Mouse (Mus musculus): ENCODE measurements around the gene Plod3. TPM values are rescaled to one million over a fixed set of nuclear protein-coding genes. Genes with fewer than 3 reads are reported as not detected.

Gene Plod3
- polyA plus RNA-seq, 1 experiment from 2014 or later: 29.1 TPM

DNA sequence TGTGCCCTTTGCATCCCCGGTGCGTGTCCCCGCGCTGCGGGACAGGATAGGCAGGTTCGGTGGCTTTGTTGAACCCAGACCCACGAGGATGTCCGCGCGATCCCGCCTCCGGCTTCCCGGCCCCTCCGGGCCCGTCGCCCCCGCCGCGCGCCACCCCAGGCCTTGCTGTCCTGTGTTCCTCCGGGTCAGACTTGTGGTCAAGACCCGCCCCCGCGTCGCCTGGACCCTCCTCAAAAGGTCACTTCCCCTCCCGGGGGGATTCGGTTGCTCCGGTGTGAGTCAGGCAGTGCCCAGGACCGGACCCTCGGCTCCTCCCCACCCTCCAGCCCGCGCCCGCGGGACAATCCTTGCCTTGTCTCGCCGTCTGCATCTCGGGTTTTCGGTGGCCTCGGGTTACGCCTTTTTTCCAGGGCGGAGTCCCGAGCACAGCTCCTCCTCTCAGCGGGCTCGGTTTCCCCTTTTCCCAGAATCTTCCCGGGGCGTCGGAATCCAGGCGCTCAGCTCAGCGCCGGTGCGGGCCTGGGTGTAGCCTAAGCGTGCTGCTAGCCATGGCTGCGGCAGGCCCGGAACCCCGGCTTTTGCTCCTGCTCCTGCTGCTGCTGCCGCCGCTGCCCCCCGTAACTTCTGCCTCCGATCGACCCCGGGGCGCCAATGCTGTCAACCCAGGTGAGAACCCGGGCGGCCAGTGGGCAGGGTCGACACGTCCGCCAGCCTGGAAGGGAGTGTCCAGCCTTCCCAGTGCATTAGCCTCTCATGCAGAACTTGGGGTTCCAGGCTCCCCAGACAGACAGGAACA lies 517 bp downstream of the Plod3 start:
- H3K27me3 ChIP-seq (ENCODE audit: control insufficient read depth, insufficient read depth, low read length): no peaks in the 10 kb centered on the region
- peak overlapping the region; percentile 88 for H3K4me3 ChIP-seq (ENCODE audit: low read depth, low read length)
- H3K27ac ChIP-seq (ENCODE audit: low read depth, low read length): peak overlapping the region; percentile 93
- DNase-seq (ENCODE audit: low spot score): peak; percentile 86
- peaks cover 11% of the 10 kb centered on the region; the same call in 1 of the 2 replicates for H3K36me3 ChIP-seq (ENCODE audit: control insufficient read depth, insufficient read depth, low read length)
- no peaks in the 10 kb centered on the region for H3K9me3 ChIP-seq (ENCODE audit: control insufficient read depth, low read length)
- WGBS: under 1% methylated on average over 65 of the region's 67 CpGs
- ATAC-seq (replicated peaks; ENCODE audit: low FRiP score): peak; percentile 71
- H3K9ac ChIP-seq (ENCODE audit: low read length): peak overlapping the region; percentile 98
- peaks cover 2% of the 10 kb centered on the region; the same call in 1 of the 2 replicates for H3K4me1 ChIP-seq (replicated peaks; ENCODE audit: control insufficient read depth, insufficient read depth, low read length)
- H3K4me2 ChIP-seq (ENCODE audit: low read depth, low read length, severe bottlenecking): peak overlapping the region; percentile 92

DNA sequence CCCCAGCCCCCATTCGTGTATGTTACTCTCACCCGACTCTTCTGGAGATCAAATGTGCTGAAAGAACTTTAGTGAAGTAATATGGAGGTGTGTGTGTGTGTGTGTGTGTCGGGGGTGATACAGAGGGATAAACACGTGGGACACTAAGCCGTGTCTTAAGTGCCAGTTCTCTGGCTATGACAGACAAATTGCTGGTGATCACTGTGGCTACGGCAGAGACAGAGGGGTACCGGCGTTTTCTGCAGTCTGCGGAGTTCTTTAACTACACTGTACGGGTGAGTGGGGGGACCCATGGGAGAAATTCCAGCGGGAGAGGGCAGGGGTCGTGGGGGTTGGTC lies 1.1 kb downstream of the Plod3 start, which contains the start of gene Znhit1:
Gene Znhit1, minus strand, starts transcription at position 88 of the 338 bp plus-strand sequence.
- ATAC-seq (replicated peaks; ENCODE audit: low FRiP score) (no peak), DNase-seq (ENCODE audit: low spot score) (no peak)
- Histone ChIP-seq H3K4me1 (replicated peaks; ENCODE audit: control insufficient read depth, insufficient read depth, low read length) (peaks cover 2% of the 10 kb centered on the region; the same call in 1 of the 2 replicates), H3K4me3 (ENCODE audit: low read depth, low read length) (peak within 1 kb of the TSS; percentile 88), H3K36me3 (ENCODE audit: control insufficient read depth, insufficient read depth, low read length) (peaks cover 11% of the 10 kb centered on the region; the same call in 1 of the 2 replicates), H3K4me2 (ENCODE audit: low read depth, low read length, severe bottlenecking) (peak within 1 kb of the TSS; percentile 92), H3K9ac (ENCODE audit: low read length) (peak within 1 kb of the TSS; percentile 98), H3K27ac (ENCODE audit: low read depth, low read length) (peak within 1 kb of the TSS; percentile 93), H3K27me3 (ENCODE audit: control insufficient read depth, insufficient read depth, low read length) (no peaks in the 10 kb centered on the region), H3K9me3 (ENCODE audit: control insufficient read depth, low read length) (no peaks in the 10 kb centered on the region)
- 15% methylated on average over 12 of the region's 12 CpGs for WGBS

DNA sequence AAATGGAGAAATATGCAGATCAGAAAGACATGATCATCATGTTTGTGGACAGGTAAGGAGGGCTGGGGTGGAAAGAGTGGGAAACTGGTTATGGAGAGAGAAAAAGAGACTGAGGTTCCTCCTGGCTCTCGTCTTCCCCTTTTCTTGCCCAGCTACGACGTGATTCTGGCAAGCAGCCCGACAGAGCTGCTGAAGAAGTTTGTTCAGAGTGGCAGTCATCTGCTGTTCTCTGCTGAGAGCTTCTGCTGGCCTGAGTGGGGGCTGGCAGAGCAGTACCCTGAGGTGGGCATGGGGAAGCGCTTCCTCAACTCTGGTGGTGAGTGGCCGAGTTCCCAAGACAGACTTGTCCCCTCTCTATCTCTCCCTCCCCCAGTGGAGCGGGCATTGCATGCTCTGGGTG lies 1.6 kb downstream of the Plod3 start:
- Histone ChIP-seq H3K36me3 (ENCODE audit: control insufficient read depth, insufficient read depth, low read length) (peaks cover 11% of the 10 kb centered on the region; the same call in 1 of the 2 replicates), H3K9ac (ENCODE audit: low read length) (peak overlapping the region; percentile 98; the same call in 1 of the 2 replicates), H3K4me1 (replicated peaks; ENCODE audit: control insufficient read depth, insufficient read depth, low read length) (peaks cover 2% of the 10 kb centered on the region; the same call in 1 of the 2 replicates), H3K9me3 (ENCODE audit: control insufficient read depth, low read length) (no peaks in the 10 kb centered on the region), H3K4me2 (ENCODE audit: low read depth, low read length, severe bottlenecking) (peak overlapping the region; percentile 92), H3K4me3 (ENCODE audit: low read depth, low read length) (peak overlapping the region; percentile 88), H3K27ac (ENCODE audit: low read depth, low read length) (no peak overlapping the region), H3K27me3 (ENCODE audit: control insufficient read depth, insufficient read depth, low read length) (no peaks in the 10 kb centered on the region)
- ATAC-seq (replicated peaks; ENCODE audit: low FRiP score) (no peak), DNase-seq (ENCODE audit: low spot score) (no peak)
- 86% methylated on average over 7 of the region's 7 CpGs for WGBS

DNA sequence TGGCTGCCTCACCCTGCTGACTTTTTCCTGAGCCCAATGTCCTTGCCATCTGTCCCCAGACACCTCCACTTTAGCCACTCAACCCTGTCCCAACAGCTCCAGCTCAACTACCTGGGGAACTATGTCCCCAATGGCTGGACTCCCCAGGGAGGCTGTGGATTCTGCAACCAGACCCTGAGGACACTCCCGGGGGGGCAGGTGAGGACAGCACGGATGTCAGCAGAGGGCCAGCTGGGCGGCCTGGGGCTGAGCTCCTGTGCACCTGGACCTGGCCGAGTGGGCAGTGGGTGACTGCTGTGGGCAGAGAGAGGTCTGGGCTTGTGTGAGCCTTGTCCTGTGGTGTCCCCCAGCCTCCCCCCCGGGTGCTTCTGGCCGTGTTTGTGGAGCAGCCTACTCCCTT lies 3.0 kb downstream of the Plod3 start:
- no peak overlapping the region for H3K9ac ChIP-seq (ENCODE audit: low read length)
- WGBS: 88% methylated on average over 6 of the region's 6 CpGs
- no peak for DNase-seq (ENCODE audit: low spot score)
- H3K27me3 ChIP-seq (ENCODE audit: control insufficient read depth, insufficient read depth, low read length): no peaks in the 10 kb centered on the region
- ATAC-seq (replicated peaks; ENCODE audit: low FRiP score): no peak
- no peaks in the 10 kb centered on the region for H3K9me3 ChIP-seq (ENCODE audit: control insufficient read depth, low read length)
- peaks cover 2% of the 10 kb centered on the region; the same call in 1 of the 2 replicates for H3K4me1 ChIP-seq (replicated peaks; ENCODE audit: control insufficient read depth, insufficient read depth, low read length)
- peaks cover 19% of the 10 kb centered on the region; the same call in 1 of the 2 replicates for H3K36me3 ChIP-seq (ENCODE audit: control insufficient read depth, insufficient read depth, low read length)
- H3K4me2 ChIP-seq (ENCODE audit: low read depth, low read length, severe bottlenecking): no peak overlapping the region
- H3K4me3 ChIP-seq (ENCODE audit: low read depth, low read length): no peak overlapping the region
- no peak overlapping the region for H3K27ac ChIP-seq (ENCODE audit: low read depth, low read length)

DNA sequence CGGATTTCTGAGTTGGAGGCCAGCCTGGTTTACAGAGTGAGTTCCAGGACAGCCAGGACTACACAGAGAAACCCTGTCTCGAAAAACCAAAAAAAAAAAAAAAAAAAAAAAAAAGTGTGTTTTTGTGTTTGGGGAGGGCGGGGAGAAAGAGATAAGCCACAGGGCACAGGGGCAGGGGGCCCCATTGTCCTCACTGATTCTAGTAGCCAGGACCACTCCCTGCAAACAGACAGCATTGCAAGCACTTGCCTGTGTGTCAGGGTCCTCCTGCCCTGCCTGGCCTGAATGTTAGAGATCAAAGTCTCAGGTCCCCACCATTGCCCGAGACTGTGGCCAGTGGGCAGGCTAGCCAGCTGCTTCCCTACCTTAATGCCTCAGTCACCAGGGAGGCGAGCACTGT lies 12.6 kb downstream of the Plod3 start:
- Histone ChIP-seq H3K36me3 (ENCODE audit: control insufficient read depth, insufficient read depth, low read length) (no peaks in the 10 kb centered on the region; the same call in 1 of the 2 replicates), H3K4me2 (ENCODE audit: low read depth, low read length, severe bottlenecking) (no peak overlapping the region), H3K27me3 (ENCODE audit: control insufficient read depth, insufficient read depth, low read length) (no peaks in the 10 kb centered on the region), H3K4me3 (ENCODE audit: low read depth, low read length) (no peak overlapping the region), H3K9ac (ENCODE audit: low read length) (no peak overlapping the region), H3K4me1 (replicated peaks; ENCODE audit: control insufficient read depth, insufficient read depth, low read length) (no peaks in the 10 kb centered on the region), H3K27ac (ENCODE audit: low read depth, low read length) (no peak overlapping the region), H3K9me3 (ENCODE audit: control insufficient read depth, low read length) (no peaks in the 10 kb centered on the region)
- 73% methylated on average over 4 of the region's 5 CpGs for WGBS
- ATAC-seq (replicated peaks; ENCODE audit: low FRiP score) (no peak), DNase-seq (ENCODE audit: low spot score) (no peak)

DNA sequence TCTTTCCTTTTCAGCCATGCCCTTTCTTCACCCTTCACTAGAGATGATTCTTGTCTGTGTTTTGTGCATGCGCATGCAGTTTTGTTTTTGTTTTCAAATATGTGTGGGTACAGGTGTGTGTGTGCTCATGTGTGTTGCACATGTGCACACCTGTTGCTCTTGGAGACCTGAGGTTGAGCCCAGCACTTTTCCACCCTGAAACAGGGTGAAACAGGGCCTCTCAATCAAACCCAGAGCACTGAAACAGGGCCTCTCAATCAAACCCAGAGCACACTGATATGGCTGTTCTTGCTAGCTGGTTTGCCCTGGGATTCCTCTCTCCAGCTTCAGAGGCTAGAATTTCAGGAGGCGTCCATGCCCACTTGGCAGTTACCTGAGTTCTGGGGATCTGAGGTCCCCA lies 13.8 kb downstream of the Plod3 start:
- no peak for ATAC-seq (replicated peaks; ENCODE audit: low FRiP score)
- no peak for DNase-seq (ENCODE audit: low spot score)
- H3K9me3 ChIP-seq (ENCODE audit: control insufficient read depth, low read length): no peaks in the 10 kb centered on the region
- H3K27ac ChIP-seq (ENCODE audit: low read depth, low read length): no peak overlapping the region
- H3K4me3 ChIP-seq (ENCODE audit: low read depth, low read length): no peak overlapping the region
- 81% methylated on average over 2 of the region's 2 CpGs for WGBS
- H3K36me3 ChIP-seq (ENCODE audit: control insufficient read depth, insufficient read depth, low read length): no peaks in the 10 kb centered on the region; the same call in 1 of the 2 replicates
- H3K9ac ChIP-seq (ENCODE audit: low read length): no peak overlapping the region
- H3K27me3 ChIP-seq (ENCODE audit: control insufficient read depth, insufficient read depth, low read length): no peaks in the 10 kb centered on the region
- H3K4me2 ChIP-seq (ENCODE audit: low read depth, low read length, severe bottlenecking): no peak overlapping the region
- no peaks in the 10 kb centered on the region for H3K4me1 ChIP-seq (replicated peaks; ENCODE audit: control insufficient read depth, insufficient read depth, low read length)

DNA sequence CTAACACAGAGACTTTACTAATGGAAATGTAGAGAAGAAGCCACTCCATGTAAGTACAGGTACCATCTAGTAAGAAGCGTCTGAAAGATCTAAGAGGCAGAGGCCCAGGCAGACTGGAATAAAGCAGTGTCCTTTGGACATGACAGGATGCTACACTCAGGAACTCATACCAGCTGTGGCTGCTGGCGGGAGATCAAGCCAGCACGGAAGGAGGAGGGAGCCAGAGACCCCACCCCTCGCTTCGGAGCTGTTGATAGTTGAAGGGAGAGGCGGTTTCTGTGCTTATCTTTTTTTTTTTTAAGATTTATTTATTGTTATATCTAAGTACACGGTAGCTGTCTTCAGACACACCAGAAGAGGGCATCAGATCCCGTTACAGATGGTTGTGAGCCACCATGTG lies 20.5 kb downstream of the Plod3 start:
- no peak overlapping the region for H3K4me2 ChIP-seq (ENCODE audit: low read depth, low read length, severe bottlenecking)
- H3K27me3 ChIP-seq (ENCODE audit: control insufficient read depth, insufficient read depth, low read length): no peaks in the 10 kb centered on the region
- no peaks in the 10 kb centered on the region for H3K9me3 ChIP-seq (ENCODE audit: control insufficient read depth, low read length)
- no peaks in the 10 kb centered on the region for H3K36me3 ChIP-seq (ENCODE audit: control insufficient read depth, insufficient read depth, low read length)
- H3K4me3 ChIP-seq (ENCODE audit: low read depth, low read length): no peak overlapping the region
- 66% methylated on average over 8 of the region's 8 CpGs for WGBS
- H3K9ac ChIP-seq (ENCODE audit: low read length): no peak overlapping the region
- no peak for ATAC-seq (replicated peaks; ENCODE audit: low FRiP score)
- H3K4me1 ChIP-seq (replicated peaks; ENCODE audit: control insufficient read depth, insufficient read depth, low read length): no peaks in the 10 kb centered on the region
- no peak overlapping the region for H3K27ac ChIP-seq (ENCODE audit: low read depth, low read length)
- DNase-seq (ENCODE audit: low spot score): no peak

DNA sequence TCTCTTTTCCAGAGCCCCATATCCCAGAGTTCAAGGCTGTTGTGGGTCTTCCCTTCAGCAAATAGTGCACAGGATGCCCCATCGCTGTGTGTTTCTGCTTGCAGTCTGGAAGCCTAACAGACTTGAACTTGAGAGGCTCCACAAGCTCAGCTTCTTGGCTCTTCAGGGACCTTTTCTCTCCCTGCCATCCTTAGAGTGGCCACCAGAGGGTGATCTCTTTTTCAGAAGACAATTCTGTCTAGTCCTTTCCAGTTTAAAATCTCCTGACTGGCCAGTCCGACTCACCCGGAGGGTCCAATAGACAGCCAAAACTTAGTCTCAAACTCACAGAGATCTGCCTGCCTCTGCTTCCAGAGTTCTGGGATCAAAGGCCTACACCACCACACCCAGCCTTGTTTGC lies 23.2 kb downstream of the Plod3 start:
- no peaks in the 10 kb centered on the region for H3K9me3 ChIP-seq (ENCODE audit: control insufficient read depth, low read length)
- H3K36me3 ChIP-seq (ENCODE audit: control insufficient read depth, insufficient read depth, low read length): no peaks in the 10 kb centered on the region
- H3K27ac ChIP-seq (ENCODE audit: low read depth, low read length): no peak overlapping the region
- no peaks in the 10 kb centered on the region for H3K27me3 ChIP-seq (ENCODE audit: control insufficient read depth, insufficient read depth, low read length)
- no peak overlapping the region for H3K4me3 ChIP-seq (ENCODE audit: low read depth, low read length)
- ATAC-seq (replicated peaks; ENCODE audit: low FRiP score): no peak
- WGBS: 38% methylated on average over 3 of the region's 3 CpGs
- H3K4me2 ChIP-seq (ENCODE audit: low read depth, low read length, severe bottlenecking): no peak overlapping the region
- H3K9ac ChIP-seq (ENCODE audit: low read length): no peak overlapping the region
- peak; percentile 73 for DNase-seq (ENCODE audit: low spot score)
- H3K4me1 ChIP-seq (replicated peaks; ENCODE audit: control insufficient read depth, insufficient read depth, low read length): no peaks in the 10 kb centered on the region

Data from forebrain, embryonic 11.5 days (tissue).